In the genomic region with DNA sequence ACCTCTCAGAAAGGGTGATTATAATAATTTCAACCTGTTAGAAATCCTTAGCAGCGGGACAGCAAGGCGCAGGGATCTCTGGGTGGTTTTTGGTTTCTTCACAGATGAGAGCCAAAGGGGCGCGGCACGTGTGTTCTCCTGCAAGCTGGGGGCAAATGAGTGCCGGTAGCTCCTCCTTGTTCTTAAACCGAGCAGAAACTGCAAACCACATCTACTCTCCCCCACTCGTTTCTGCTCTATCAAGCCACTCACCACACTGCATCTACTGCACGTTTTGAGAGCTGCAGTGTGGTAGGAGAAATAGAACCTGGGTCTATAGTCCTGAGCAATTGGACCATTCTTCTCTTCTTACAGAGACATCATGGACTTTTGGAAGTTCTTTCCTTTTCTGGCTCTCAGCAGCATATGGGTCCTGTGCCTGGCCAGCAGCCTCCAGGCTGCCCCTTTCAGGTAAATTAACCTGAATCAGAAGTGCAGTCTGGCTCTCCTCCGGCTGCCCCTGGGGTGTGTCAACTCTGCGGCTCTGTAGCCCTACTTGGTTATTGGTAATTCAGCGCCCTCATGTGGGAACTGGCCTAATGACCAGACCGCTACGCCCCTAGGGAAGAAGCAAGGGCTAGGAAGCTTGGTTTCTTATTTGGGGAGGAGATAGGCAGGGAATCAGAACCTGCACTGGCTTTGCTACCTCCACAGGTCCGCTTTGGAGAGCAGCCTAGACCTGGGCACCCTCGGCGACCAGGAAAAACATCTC, we compare ENCODE assay signal across 7 mouse cellular contexts. TPM values are rescaled to one million over a fixed set of nuclear protein-coding genes. Genes with fewer than 3 reads are reported as not detected.
DNase-seq lines count a peak whose midpoint lies in the region; ATAC-seq and TF ChIP-seq lines count a peak whose summit lies in the region.

No protein-coding gene starts in this region.

- H3K4me3 ChIP-seq in CH12.LX (replicated peaks in 1 of 3; ENCODE audit: low read depth in 2 of 3, low read length in 2 of 3, poor library complexity in 1 of 3) = no peak overlapping the region
- peak overlapping the region; percentile 11 for H3K4me3 ChIP-seq in midbrain, embryonic 13.5 days (replicated peaks)

- TF ChIP-seq EP300 in CH12.LX (IDR thresholded peaks at IDR 0.05; ENCODE audit: low read length) = no peak

- TF ChIP-seq CTCF in CH12.LX (conservative IDR thresholded peaks at IDR 0.05 in 1 of 2, IDR thresholded peaks at IDR 0.05 in 1 of 2; ENCODE audit: low read depth in 2 of 2, low read length in 2 of 2) (peak in 1 of 2 experiments; percentile 79; a peak in 2 of 4 replicates), Patski (IDR thresholded peaks at IDR 0.05) (peak; percentile 70)

- H3K27ac ChIP-seq in CH12.LX (ENCODE audit: insufficient read depth, low read depth) = no peak overlapping the region
- no peak overlapping the region for H3K27ac ChIP-seq in midbrain, embryonic 13.5 days

- CTCF ChIA-PET in Patski (lab: Charles Lee) = interaction anchor here (0.7 to 1.7 kb wide), 11 partner anchors 9 to 137 kb away, joined by 3 to 6 read pairs (median 3); no protein-coding TSS in a partner anchor

- DNase-seq in CH12.LX (ENCODE audit: extremely low read depth) (peak; percentile 21), Patski (ENCODE audit: low read depth, low spot score) (no peak)
- peak; percentile 52 for DNase-seq in embryo, embryonic 9.5 days (ENCODE audit: extremely low spot score)
- peak; percentile 60 for DNase-seq in heart, postnatal 4 days
- peak; percentile 9 to 21 for DNase-seq in layer of hippocampus, postnatal 14 days (ENCODE audit: low spot score in 2 of 2)
- peak; percentile 34 for DNase-seq in thymus, postnatal 4 days

- peak overlapping the region; percentile 48 for H3K4me2 ChIP-seq in CH12.LX (ENCODE audit: insufficient read depth, low read depth, poor library complexity, severe bottlenecking)
- peak overlapping the region; percentile 37 for H3K4me2 ChIP-seq in midbrain, embryonic 13.5 days (replicated peaks)

- dilution Hi-C loops in CH12.LX (cut with MboI; ENCODE audit: extremely low pct_ligation_motif_present, extremely low pct_unique_long_range_greater_than_20kb, low sequenced_read_pairs) = no loop called here

- ATAC-seq in Patski = peak; percentile 69
- ATAC-seq in midbrain, embryonic 13.5 days = no peak

- WGBS in midbrain, embryonic 13.5 days = 4% methylated on average over 17 of the region's 17 CpGs

- H3K27me3 ChIP-seq in CH12.LX (replicated peaks) (no peaks in the 10 kb centered on the region), Patski (no peaks in the 10 kb centered on the region)
- H3K27me3 ChIP-seq in midbrain, embryonic 13.5 days = peaks cover 41% of the 10 kb centered on the region

- H3K9me3 ChIP-seq in CH12.LX (replicated peaks; ENCODE audit: low read length) = no peaks in the 10 kb centered on the region
- no peaks in the 10 kb centered on the region for H3K9me3 ChIP-seq in midbrain, embryonic 13.5 days

- H3K79me2 ChIP-seq in CH12.LX (replicated peaks; ENCODE audit: control insufficient read depth, extremely low read depth, insufficient read depth, poor library complexity, severe bottlenecking) = no peaks in the 10 kb centered on the region

- POLR2A ChIA-PET in Patski (lab: Charles Lee) = interaction anchor here (0.6 kb wide), 1 partner anchor 14 kb away, joined by 6 read pairs; no protein-coding TSS in a partner anchor

- in situ Hi-C loops in CH12.LX (cut with MboI; ENCODE audit: low pct_ligation_motif_present, low pct_unique_long_range_greater_than_20kb, low sequenced_read_pairs) (no loop called here), Patski (cut with MboI; ENCODE audit: low pct_unique_long_range_greater_than_20kb) (loop anchor here (5.0 to 10.0 kb wide), 3 partner anchors 87 to 445 kb away; a partner anchor contains a TSS)

- peaks cover 2 to 7% of the 10 kb centered on the region in 2 experiments; a peak in 2 of 4 replicates for H3K4me1 ChIP-seq in CH12.LX (ENCODE audit: control insufficient read depth in 1 of 2, insufficient read depth in 2 of 2)
- peaks cover 19% of the 10 kb centered on the region for H3K4me1 ChIP-seq in midbrain, embryonic 13.5 days (replicated peaks)

- no peaks in the 10 kb centered on the region for H3K36me3 ChIP-seq in CH12.LX (replicated peaks in 1 of 2; ENCODE audit: control insufficient read depth in 1 of 2, insufficient read depth in 1 of 2, low read length in 1 of 2)
- H3K36me3 ChIP-seq in midbrain, embryonic 13.5 days = no peaks in the 10 kb centered on the region

- TF ChIP-seq POLR2A in CH12.LX (IDR thresholded peaks at IDR 0.05; ENCODE audit: low read depth, low read length) = no peak

- TF ChIP-seq RAD21 in CH12.LX (IDR thresholded peaks at IDR 0.05; ENCODE audit: low read depth, low read length) = peak; percentile 75

- H3K9ac ChIP-seq in CH12.LX (ENCODE audit: insufficient read depth, low read depth) = no peak overlapping the region
- H3K9ac ChIP-seq in midbrain, embryonic 13.5 days (replicated peaks) = no peak overlapping the region

TF ChIP-seq in CH12.LX, 34 proteins besides CTCF, POLR2A, EP300 and RAD21:
- TF ChIP-seq GABPA (IDR thresholded peaks at IDR 0.05; ENCODE audit: insufficient replicate concordance, low read depth, low read length) = no peak
- TF ChIP-seq BHLHE40 (IDR thresholded peaks at IDR 0.05; ENCODE audit: low read depth, low read length) = peak; percentile 61
- peak; percentile 39; the same call in 1 of the 2 replicates for TF ChIP-seq MXI1 (IDR thresholded peaks at IDR 0.05; ENCODE audit: low read depth, low read length)
- no peak for TF ChIP-seq IRF4 (IDR thresholded peaks at IDR 0.05; ENCODE audit: low read depth, low read length)
- no peak for TF ChIP-seq RCOR1 (conservative IDR thresholded peaks at IDR 0.05; ENCODE audit: low read depth, low read length)
- TF ChIP-seq E2F4 (IDR thresholded peaks at IDR 0.05; ENCODE audit: insufficient replicate concordance, low read depth, low read length) = no peak
- peak; percentile 68 for TF ChIP-seq SMC3 (IDR thresholded peaks at IDR 0.05; ENCODE audit: low read depth, low read length)
- no peak for TF ChIP-seq MAFK (IDR thresholded peaks at IDR 0.05; ENCODE audit: insufficient replicate concordance, low read length)
- TF ChIP-seq MAZ (IDR thresholded peaks at IDR 0.05; ENCODE audit: low read depth, low read length) = 0 out of 2 replicates have a peak, but pooled peaks have one; percentile 25

RNA-seq across cellular contexts. Expression of a gene that starts 1.1 kb away (rescaled TPM):
- total RNA-seq in CH12.LX (2012; rRNA removed) = not detected in 2 replicates
- not detected in 2 replicates for total RNA-seq in CH12.LX (2014; rRNA removed)
- not detected in 2 replicates for polyA plus RNA-seq in CH12.LX (2012; ENCODE audit: insufficient read length, low read depth)
- 0.13 TPM for polyA plus RNA-seq in Patski (2021)
- total RNA-seq in heart, postnatal 4 days (2021) = 1 to 10 TPM; 1.3 to 1.8 TPM
- under 1 TPM in 1 of 2 experiments, not detected in 1; 0.46 TPM for total RNA-seq in layer of hippocampus, postnatal 14 days (2021)
- 0.16 TPM in 1 of 2 replicates, not detected in the other for polyA plus RNA-seq in midbrain, embryonic 13.5 days (2015; fragmentation: Nextera tagmentation; extraction: Ambion mirVana)

RNA-seq across cellular contexts. Expression of a gene that starts 23.9 kb away (rescaled TPM):
- total RNA-seq in CH12.LX (2012; rRNA removed) = not detected in 2 replicates
- total RNA-seq in CH12.LX (2014; rRNA removed) = not detected in 2 replicates
- not detected in 2 replicates for polyA plus RNA-seq in CH12.LX (2012; ENCODE audit: insufficient read length, low read depth)
- 0.21 TPM for polyA plus RNA-seq in Patski (2021)
- total RNA-seq in heart, postnatal 4 days (2021) = 1 to 10 TPM; 1.9 to 2.7 TPM
- total RNA-seq in layer of hippocampus, postnatal 14 days (2021) = 1 to 10 TPM; 2.3 to 6.2 TPM
- polyA plus RNA-seq in midbrain, embryonic 13.5 days (2015; fragmentation: Nextera tagmentation; extraction: Ambion mirVana) = 1.0 and 1.7 TPM in 2 replicates
